Mouse (Mus musculus) right cerebral cortex, adult 2 months (tissue): ENCODE results near the gene Gm21987.
"Not testable (repeated sequence)": the region's sequence is repeated elsewhere in the genome, so short reads cannot be mapped to it uniquely, and the experiment has no call there.

Experiments
- DNase-seq, 2 experiments: peaks; one replicate each; pipeline ENCODE4 v3.0.0; 2021 to 2022; ENCODE audit warnings: low spot score in 2 of 2

Gene Gm21987

DNA sequence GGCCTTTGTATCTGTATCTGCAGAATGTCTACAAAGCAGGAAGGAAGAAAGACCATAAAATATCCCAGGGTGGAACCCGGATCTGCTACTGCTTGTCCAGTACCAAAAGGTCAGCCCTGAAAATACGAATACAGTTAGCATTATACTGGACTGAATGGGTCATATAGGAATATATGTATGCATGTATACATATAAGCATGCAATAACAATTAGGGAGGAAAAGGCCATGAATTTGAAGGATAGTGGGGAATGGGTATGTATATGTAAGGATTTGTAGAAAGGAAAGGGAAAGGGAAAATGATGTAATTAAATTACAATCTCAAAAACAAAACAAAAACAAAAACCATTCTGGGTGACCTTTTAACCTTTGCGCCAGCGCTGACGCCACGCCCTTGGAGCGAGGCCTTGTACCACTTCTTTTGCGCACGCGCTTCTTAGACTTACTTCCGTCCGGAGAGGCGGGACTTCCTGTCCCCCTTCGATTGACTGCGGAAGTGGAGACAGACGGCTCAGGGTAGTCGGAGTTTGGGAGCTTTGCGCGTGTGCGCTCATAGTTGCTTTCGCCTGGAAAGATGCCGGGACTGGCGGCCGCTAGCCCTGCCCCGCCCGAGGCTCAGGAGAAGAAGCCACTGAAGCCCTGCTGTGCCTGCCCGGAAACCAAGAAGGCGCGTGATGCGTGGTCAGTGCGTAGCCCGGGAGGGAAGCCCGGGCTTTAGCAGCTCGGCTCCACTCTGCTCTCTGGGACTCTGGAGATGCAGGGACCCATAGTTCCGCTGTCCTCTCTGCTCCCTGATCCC, at the start of gene Gm21987, which contains the start of gene Cox17:
Gm21987 (plus strand) TSS at position 512 of the 797 bp plus-strand sequence.
Cox17 (plus strand) TSS at position 463 of the 797 bp plus-strand sequence.
- DNase-seq: peak; percentile 91 to 97

DNA sequence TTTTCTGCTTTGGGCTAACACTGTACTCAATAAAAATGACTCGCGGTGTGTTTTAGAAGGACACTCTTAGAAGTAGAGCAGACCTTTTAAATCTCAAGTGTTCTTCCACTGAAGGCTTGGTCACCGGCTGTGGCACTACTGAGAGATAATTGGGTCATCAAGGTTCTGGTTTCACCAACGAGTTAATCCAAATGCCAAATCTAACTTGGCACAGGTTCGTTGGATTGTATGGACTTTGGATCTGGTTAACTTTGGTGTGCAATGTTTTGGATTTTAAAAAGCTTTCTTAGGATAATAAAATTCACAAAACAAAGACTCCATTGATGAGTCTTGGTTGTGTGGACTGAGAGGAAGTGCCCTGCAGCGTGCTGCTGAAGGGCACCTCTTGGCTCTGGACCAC, 48.4 kb upstream of the Gm21987 start:
- no peak for DNase-seq

DNA sequence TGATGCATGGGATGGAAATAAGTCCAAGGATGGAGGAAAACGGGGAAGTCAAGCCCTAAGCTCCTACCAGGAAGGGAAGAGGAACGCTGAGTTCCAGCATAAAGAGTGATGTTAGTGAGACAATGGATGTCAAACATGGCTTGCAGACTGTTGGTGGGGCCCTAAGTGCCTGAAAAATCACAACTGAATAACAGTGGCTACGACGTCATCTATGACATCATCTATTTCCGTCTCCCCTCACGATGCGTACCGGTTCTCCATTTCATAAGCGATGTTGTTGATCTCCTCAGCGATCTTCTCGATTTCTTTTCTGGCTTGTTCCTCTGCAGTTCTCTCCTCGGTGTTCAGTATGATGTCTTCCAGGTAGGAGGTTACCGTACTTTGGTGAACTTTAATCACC, 44.5 kb upstream of the Gm21987 start:
- DNase-seq: no peak

DNA sequence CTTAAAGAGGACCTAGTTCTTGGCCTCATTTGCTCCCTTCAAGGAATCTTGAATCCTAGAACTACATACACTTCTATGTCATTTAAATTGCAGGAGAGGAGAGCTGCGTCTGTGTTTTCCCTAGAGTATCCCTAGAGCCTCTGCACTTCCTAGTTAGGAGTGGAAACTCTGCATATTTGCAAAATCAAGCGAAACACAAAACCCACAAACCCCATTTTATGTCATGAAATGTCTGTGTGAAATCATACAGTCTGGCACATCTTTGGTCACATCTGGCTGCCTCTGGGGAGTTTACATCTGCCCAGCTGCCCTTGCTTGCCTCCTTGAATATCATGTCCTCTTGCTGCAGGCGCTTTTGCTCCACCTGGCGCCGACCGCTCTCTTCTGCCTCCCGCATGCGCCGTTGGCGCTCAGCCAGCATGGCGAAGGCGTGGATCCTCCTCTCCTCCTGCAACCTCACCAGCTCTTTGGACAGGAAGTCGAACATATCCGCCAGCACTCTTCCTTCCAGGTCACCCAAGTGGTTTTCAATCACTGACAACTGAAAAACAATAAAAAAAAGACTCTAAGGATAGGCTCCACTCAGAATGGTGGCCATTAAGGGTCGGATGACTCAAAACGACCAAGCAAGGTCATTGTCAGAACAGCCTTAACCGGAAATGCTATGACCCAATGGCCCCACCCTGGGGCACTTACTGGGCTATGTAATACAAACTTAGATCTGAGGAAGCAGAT, 42.2 kb upstream of the Gm21987 start:
- no peak for DNase-seq

DNA sequence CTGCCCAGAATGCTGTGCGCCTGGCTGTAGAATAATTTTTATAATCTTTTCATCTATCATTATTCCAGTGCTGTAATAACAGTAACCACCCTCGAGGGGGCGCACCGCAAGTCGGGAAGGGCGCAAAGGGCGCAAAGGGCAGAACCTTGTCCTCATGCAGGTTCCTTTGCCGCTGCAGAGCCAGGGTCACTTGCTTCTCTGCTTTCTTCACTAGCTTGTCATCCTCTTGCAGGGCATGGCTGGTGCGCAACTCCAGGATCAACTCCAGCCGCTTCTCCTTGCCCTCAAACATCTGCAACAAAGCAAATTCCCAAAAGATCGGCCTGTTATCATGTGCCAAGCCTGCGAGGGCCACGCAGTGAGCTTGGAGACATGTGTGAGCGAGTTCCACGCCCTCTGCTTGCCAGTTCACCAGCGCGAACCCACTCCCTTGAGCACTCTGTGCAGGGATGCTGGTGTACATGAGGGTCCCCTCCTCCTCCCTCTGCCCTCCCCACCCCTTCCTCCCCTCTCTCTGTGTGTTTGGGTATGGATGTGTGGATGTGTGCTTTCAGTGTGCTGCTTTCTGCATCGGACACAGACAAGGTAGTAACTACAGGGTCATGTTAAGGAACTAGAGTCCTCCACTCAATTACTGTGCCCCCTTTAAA, 40.1 kb upstream of the Gm21987 start:
- no peak for DNase-seq

DNA sequence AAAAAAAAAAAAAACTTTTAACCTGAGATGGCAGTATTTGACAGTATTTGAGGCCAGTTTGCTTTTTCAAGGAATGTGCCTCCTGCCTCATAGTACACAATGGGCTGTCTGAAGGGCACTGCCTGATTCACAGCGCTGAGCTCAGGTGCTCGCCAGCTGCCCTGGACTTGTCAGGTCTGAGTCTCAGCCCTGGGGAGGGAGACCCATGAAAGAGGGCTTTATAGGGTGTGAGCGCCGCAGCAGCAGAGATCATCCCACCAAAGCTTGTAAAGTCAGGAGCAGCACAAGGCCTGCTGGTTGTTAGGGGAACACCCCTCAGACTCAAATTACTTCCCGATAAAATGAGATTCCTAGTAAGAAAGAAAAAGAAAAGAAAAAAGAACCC, 39.6 kb upstream of the Gm21987 start:
- DNase-seq: no peak

DNA sequence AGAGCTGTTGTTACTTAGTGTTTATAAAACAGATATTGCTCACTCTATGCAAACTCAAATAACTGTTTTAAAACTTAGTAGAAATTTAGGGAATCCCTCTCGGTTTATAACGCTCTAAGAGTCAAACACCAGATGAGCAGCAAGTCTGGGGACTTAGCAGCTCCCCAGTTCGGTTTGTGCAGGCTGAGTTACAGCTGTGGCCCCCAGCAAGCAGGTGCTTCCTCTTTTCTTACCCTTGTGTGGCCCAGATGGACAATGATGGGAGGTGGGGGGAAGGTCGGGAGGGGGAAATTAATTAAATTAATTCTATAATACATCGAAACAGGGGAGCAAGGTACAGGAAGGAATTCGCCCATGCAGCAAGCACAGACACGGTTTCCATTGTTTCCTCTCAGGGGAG, 39.2 kb upstream of the Gm21987 start:
- no peak for DNase-seq

DNA sequence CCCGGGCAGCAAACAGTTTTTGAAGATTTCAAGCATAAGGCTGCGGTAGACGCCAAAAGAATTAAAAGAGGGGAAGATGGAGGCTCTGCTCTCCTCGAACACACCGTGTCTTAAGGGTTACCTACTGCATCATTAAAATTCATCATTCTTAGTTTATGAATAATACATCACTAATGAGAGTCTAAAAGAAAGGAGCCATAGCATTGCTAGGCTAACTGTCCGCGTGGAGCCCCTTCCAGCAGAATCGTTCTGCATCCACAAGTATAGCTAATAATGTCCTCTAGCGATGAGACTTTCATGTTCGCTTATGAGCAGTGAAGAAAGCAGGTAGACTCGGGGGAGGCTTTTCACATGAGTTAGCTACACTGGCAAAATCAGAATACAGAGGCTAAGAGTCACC, 38.6 kb upstream of the Gm21987 start:
- DNase-seq: no peak

DNA sequence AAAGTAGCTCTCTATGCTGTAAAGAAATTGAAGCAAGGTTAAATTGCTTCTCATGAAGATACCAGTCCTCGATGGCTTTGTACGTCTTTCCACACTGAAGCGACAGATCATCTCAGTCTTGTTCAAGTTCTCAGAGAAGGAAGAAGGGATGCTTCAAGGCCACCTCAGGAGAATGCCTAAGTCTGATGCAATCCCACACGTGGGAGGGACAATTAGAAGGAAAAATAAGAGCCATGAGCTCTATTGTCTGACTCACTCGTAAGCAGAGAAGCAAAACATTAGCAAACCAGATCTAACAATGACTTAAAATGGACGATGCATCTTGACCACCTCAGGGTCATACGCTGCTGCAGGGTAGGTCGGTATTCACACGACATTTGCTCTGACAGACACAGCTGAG, 28.3 kb upstream of the Gm21987 start:
- no peak for DNase-seq

DNA sequence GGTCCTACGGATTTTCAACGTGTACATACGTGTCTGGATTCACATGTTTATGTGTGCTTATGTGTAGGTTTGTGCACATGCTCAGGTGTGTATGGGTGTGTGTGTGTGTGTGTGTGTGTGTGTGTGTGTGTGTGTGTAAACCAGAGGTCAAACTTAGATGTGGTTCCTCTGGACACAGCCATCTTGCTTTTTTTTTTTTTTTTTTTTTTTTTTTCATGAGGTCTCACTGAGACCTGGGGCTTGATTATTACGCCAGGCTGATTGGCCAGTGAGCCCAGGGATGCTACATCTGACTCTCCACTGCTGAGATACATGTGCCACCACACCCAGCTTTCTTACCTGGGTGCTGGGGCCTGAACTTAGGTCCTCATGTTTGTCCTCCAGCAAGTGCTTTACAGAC, 27.8 kb upstream of the Gm21987 start:
- DNase-seq: no peak

DNA sequence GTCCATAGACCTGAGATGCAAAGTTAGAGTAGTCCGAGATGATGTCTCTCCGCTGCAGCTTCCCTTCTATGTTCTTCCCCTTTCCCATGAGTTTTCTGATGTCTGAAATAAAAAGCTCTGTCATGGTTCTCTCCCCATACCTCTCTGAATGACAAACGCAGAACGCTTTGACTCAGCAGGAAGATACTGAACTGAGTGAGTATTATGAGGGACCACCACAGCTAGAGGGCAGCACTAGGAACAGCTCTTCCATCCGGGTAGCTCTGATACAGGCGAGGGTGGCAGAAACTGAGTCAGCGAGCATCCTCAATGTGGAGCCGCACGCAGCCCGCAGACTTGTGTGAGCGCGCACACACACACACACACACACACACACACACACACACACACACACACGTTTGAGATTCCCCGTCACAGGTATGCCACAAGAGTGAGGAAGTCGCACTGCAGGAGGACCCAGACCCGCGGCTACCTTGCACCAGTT, 25.3 kb upstream of the Gm21987 start:
- peak; percentile 67 to 71 for DNase-seq

DNA sequence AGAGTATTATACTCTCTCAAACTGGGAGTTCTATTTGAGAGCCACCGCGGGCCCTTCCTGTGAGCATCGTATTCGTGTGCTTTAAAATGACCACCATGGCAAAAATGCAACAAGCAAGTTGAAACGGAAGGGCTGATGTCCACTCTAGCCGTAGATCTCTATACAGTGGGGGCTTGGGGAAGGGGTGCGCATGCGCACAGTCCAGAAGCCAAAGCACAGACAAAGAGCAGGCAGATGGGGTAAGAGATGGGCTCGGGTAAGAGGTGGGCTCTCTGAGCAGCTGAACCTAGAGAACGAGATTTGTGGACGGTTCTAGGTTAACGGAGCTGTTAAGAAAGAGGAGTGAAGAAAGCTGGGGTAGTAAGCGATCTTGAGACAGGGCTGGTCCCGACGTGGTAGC, 22.5 kb upstream of the Gm21987 start:
- DNase-seq: no peak

DNA sequence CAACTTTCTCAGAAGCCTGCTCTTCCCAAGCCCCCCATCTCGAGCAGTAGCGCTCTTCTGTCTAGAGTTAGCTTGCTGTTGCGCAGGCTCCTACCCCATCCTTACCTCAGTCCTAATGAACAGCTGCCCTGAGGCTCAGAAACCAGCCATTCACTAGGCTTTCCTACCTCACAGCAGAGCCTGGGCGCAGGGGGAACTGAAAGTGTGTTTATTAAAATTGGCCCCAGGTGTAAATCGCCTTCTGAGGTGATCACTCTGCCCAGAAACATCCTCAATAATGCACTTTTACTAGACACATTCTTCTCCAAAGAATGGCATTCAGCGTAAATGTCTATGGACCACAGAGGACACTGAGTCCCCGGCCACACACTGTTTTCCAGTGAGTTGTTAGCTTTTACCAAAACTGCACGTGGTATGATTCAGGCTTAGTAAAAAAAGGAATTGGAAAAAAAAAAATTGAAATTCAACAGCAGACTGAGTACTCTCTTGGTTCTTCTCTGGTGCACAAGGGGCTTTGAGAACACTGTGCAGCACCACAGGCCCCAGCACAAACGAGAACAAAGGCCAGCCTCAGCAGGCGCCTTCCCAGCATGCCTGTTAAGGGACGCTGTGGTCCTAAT, 20.0 kb upstream of the Gm21987 start:
- no peak for DNase-seq

DNA sequence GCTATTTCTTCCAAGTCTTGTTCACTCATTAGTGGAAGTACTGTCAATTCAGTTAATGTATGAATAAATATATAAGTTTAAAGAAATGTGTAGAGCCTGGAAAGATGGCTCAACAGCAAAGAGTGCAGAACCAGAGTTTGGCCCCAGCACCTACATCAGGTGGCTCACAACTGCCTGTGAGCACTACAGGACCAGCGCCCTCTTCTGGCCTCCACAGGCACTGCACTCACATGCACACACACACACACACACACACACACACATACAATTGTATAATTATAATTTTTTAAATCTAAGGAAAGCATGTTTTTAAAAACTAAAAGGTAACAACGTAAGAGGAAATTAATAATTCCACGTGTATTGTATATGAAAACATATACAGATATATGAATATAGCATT, 17.5 kb upstream of the Gm21987 start:
- DNase-seq: no peak

DNA sequence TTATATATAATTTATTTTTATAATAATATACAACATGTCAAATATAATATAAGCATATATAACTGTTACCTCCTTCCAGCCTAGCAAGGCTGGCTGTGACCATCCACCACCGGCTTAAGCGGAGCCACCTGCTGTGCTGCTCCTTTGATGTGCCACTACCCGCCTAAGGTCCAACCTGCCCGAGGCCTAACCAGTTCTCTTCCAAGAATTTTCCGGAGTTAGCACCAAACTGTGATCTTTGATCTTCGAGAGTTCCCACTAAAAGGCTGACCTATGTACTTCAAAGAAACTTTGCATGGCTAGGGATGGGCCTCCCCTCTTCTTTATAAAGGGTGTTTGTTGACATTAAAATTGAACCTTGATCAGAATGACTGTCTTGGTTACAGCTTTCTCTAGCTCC, 12.4 kb upstream of the Gm21987 start:
- no peak for DNase-seq

DNA sequence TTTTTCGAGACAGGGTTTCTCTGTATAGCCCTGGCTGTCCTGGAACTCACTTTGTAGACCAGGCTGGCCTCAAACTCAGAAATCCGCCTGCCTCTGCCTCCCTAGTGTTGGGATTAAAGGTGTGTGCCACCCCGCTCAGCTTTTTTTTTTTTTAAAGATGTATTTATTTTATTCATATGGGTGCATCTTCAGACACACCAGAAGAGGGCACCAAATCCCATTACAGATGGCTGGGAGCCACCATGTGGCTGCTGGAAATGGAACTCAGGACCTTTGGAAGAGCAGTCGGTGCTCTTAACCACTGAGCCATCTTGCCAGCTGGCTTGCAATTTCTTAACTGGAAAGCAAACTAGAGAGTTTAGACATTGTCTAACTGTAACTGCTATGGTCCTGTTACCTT, 8.8 kb upstream of the Gm21987 start:
- not testable (repeated sequence) for DNase-seq

DNA sequence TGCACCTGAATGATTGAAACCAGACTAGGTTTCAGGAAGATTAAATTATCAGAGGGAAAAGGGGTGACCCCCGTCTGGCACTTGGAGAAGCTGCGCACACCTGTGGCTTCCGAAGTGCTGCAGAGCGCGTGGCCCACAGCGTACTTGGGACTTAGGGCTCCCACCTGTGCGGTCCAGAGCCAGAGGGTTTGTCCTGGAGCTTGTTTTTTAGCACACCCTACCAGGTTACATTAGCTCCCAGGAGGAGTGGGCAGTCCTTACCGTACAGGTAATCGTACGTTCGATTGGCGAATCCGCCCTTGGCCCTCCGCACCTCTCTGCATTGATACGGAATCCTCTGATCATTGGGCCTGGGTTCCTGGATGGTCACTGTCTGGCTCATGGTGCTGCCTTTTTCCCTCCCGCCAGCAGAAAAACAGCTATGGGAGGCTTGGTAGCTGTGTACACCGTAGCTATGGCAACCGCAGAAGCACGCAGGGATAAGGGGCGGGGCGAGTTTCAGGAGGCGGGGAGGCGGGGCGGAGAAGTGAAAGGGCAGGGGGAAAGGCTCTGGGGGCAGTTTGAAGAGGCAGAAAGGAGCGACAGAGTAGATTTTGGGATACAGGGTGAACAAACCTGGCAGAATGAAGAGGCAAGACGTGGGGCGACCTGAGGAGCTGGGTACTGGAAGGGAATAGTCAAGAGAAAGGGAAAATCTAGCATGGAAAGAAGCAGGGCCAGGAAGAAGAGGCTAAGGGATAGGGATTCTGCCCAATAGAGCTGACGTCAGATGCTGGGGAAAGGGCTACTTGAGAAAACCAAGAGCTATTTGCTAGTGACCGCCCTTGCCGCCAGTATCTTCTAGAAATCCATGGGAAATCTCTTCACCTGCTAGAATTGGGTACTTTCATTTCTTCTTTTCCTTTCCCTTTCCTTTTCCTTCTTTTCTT, 5.2 kb upstream of the Gm21987 start, which contains the start of gene Maats1:
Maats1 (minus strand) TSS at position 748 of the 929 bp plus-strand sequence.
- DNase-seq: peak; percentile 76 to 78

DNA sequence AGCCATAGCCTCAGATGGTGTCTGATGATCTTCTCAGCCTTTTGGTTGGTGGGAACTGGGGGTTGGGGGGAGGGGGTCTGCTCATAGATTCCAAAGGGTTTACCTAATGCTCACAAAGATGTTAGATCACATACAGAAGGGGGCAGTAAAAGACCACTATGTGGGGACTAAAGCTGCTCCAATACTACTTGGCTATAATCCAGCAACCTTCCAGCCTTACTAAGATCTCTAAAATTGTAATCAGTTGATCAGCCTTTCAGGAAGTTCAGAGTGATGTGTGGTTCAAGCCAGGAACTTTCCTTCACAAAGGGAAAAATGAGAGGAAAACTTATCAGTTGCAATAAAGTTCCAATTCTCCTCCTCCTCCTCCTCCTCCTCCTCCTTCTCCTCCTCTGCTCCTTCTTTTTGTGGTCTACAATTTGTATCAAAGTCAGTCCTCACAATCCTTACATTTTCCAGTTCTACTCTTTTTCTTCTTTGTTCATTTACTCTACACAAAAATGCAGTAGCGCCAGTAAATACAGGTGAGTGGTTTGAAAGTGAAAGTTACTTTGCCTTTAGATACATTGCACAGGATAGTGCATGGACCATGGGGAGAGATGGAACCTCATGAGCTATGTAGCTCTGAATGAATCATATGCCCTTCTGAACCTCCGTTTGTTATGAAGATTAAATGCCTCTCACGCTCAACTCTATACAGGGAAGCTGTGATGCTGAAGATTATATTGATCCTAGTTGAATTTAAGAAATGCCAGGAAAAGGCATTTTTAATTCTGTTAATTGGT, 1.7 kb upstream of the Gm21987 start:
- no peak for DNase-seq

DNA sequence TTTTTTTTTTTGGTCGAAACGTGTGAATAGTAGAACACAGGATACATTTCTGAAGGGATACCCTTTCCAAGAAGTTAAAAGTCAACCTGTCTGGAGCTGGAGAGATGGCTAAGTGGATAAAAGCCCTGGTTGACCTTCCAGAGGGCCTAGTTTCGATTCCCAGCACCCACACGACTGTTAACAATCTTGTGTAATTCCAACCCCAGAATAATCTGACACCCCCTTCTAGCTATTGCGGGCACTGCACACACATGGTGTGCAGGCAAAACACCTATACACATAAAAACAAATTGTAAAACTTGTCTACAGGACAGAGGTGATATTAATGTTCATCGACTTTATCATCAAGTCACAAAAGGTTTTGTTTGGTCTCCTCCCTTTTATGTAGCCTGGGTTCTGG, 748 bp downstream of the Gm21987 start:
- DNase-seq: no peak

DNA sequence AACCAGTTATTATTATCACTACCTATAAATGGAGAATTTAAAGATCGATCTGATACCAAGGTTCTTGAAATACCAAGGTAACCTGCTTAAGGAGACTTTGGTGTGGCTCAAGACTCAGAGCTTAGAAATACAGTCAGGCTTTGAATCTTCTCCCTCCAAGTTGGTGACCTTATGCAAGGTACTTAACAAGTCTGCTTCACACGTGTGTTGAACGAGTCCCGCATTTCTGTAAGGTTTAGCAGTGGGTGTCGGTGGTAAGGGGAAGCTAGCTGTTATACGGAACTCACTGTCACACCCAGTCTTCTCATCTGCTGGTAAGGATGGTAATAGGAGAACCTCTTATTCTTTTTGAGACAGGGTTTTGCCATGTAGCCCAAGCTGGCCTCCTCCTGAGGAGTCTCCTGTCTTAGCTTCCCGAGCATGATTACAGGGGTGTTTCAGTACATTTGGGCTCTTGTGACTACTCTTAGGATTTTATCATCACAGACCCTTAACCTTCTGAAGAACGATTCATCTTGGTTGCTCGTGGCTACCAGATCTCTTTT, 1.4 kb downstream of the Gm21987 start:
- DNase-seq: no peak
